Mouse (Mus musculus): Measurements from ENCODE around the gene Phka2.
A peak's percentile ranks its signal among the peaks of the same experiment; 100 is the strongest.

The Phka2 gene

GRCm38 (mm10) chrX:160598562-160599458 is 96.8 kb downstream of the Phka2 start:
- DNase-seq = no peak

- no peak for DNase-seq
Observed at GRCm38 (mm10) chrX:160601053-160601452, 99.1 kb downstream of the Phka2 start.

GRCm38 (mm10) chrX:160602770-160603169 is 100.8 kb downstream of the Phka2 start:
- DNase-seq = no peak

- DNase-seq = no peak
Observed at GRCm38 (mm10) chrX:160603316-160603715, 101.3 kb downstream of the Phka2 start.

GRCm38 (mm10) chrX:160603981-160604541 is 102.1 kb downstream of the Phka2 start:
- no peak for DNase-seq

GRCm38 (mm10) chrX:160609849-160610248 is 107.9 kb downstream of the Phka2 start:
- peak; percentile 32 to 45 for DNase-seq

- DNase-seq = no peak
Observed at GRCm38 (mm10) chrX:160610482-160610881, 108.5 kb downstream of the Phka2 start.

- DNase-seq = no peak
Observed at GRCm38 (mm10) chrX:160610882-160611644, 109.1 kb downstream of the Phka2 start.

All from thymus, postnatal 36 days (tissue).